Mouse (Mus musculus) neural tube, embryonic 12.5 days (tissue): ENCODE data around the gene Glipr1l2. TPM values are rescaled to one million over a fixed set of nuclear protein-coding genes. Genes with fewer than 3 reads are reported as not detected.

Source experiments
- ATAC-seq: fragments of 200-750 bp; cut with Nextera tagmentation; 2 replicates; pipeline ENCODE4 v1.8.0; 2017; ENCODE audit warnings: low read depth, mild to moderate bottlenecking, moderate TSS enrichment, moderate library complexity; ENCODE audit not compliant: low FRiP score
- H3K27ac ChIP-seq: fragments of 300-500 bp; sonication (generic); 2 replicates; pipeline ENCODE4 v1.5.1; 2016
- H3K27me3 ChIP-seq: fragments of 300-500 bp; sonication (generic); replicated peaks from 2 replicates; pipeline ENCODE4 v1.6.1; 2016; ENCODE audit warnings: mild to moderate bottlenecking
- H3K36me3 ChIP-seq: fragments of 300-500 bp; sonication (generic); 2 replicates; pipeline ENCODE4 v1.6.1; 2016; ENCODE audit warnings: mild to moderate bottlenecking
- H3K4me1 ChIP-seq: fragments of 300-500 bp; sonication (generic); 2 replicates; pipeline ENCODE4 v1.6.1; 2016
- H3K4me2 ChIP-seq: fragments of 300-500 bp; sonication (generic); replicated peaks from 2 replicates; pipeline ENCODE4 v1.6.1; 2016; ENCODE audit warnings: mild to moderate bottlenecking
- H3K4me3 ChIP-seq: fragments of 300-500 bp; sonication (generic); 2 replicates; pipeline ENCODE4 v1.5.1; 2016
- H3K9ac ChIP-seq: fragments of 300-500 bp; sonication (generic); 2 replicates; pipeline ENCODE4 v1.6.1; 2016; ENCODE audit warnings: mild to moderate bottlenecking
- H3K9me3 ChIP-seq: fragments of 300-500 bp; sonication (generic); 2 replicates; pipeline ENCODE4 v1.6.1; 2016; ENCODE audit warnings: mild to moderate bottlenecking
- WGBS: fragments of 180-500 bp; shearing (Covaris S2); methylation state at CpG from one replicate; pipeline ENCODE4 v1.1.7; 2016; 5-methylcytosine and 5-hydroxymethylcytosine counted together
- polyA plus RNA-seq: library from polyadenylated mRNA; unstranded; fragments of >200 nt; fragmentation: Nextera tagmentation; extraction: Ambion mirVana; gene quantifications from 2 replicates; pipeline ENCODE4 v1.2.1, GENCODE M21; 2016

Glipr1l2 gene
- polyA plus RNA-seq, 1 experiment from 2014 or later: not detected

DNA sequence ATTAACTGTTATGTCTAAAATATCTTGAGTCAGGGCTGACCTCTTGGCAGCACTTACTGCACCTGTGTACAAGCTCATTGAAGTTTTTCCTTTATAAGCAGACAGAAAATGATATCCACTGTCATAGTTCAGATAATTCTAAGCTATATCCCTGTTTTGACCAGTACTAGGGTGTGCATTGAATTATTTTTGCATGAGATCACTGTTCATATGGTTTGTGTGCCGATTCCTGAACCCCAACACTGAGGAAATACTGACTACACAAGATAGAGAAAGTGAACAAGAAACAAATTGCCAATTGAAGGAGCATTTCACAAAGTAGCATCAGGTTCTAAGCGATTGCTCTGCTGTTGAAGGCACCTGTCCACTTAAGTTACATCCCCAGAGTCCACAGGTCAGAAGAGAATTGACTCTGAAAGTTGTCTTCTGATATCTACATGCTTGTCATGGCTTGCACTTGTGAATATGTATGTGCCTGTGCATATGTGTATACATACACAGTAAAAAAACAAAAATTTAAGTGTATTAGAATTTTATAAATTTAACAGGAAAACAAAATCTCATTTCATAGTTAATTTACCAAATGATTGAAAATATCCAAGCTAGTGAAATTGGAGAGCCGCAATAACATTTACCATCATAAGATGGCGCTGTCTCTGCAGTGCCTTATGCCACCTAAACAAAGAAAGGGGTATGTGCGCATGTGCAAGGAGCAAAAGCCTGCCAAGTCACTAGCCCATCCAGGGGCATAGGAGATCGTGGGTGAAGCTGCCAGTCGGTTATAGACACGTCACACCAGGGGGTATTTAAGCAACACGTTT is 55.1 kb downstream of the Glipr1l2 start:
- WGBS: 18% methylated on average over 9 of the region's 9 CpGs
- Histone ChIP-seq H3K4me3 (peak overlapping the region; percentile 28; the same call in 1 of the 2 replicates), H3K27me3 (no peaks in the 10 kb centered on the region), H3K4me2 (peak overlapping the region; percentile 51), H3K9me3 (no peaks in the 10 kb centered on the region), H3K4me1 (no peaks in the 10 kb centered on the region), H3K36me3 (no peaks in the 10 kb centered on the region), H3K27ac (no peak overlapping the region), H3K9ac (no peak overlapping the region)
- ATAC-seq: peak; percentile 91

GRCm38 (mm10) chr10:112138871-112139430 is 55.8 kb downstream of the Glipr1l2 start:
- H3K9ac ChIP-seq: no peak overlapping the region
- no peaks in the 10 kb centered on the region for H3K27me3 ChIP-seq
- no peaks in the 10 kb centered on the region for H3K36me3 ChIP-seq
- H3K4me2 ChIP-seq: peak overlapping the region; percentile 51
- no peaks in the 10 kb centered on the region for H3K9me3 ChIP-seq
- H3K4me1 ChIP-seq: no peaks in the 10 kb centered on the region
- peak overlapping the region; percentile 28; the same call in 1 of the 2 replicates for H3K4me3 ChIP-seq
- no peak overlapping the region for H3K27ac ChIP-seq
- 44% methylated on average over 6 of the region's 6 CpGs for WGBS
- peak; percentile 52 for ATAC-seq

DNA sequence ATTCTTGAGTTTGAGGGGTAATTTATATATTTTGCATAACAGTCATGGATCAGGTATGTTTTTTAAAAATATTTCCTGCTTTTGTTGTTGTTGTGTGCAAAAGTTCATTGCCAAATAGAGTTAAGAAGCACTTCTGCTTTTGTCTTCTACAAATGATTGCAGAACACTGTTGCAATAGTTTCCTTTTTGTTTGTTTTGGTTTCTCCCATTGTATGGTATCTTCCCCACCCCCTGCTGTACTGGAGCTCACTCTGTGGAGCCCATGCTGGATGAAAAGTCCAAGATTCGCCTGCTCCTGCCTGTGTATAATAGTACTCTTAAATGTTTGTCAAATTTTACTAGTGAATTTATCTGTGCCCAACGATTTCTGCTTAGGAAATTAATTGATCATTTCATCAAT is 56.7 kb downstream of the Glipr1l2 start:
- Histone ChIP-seq H3K4me1 (no peaks in the 10 kb centered on the region), H3K9me3 (no peaks in the 10 kb centered on the region)
- 52% methylated on average over 2 of the region's 2 CpGs for WGBS

More for the DNA sequence above, 56.7 kb downstream of the Glipr1l2 start:
- Histone ChIP-seq H3K27ac (no peak overlapping the region), H3K27me3 (no peaks in the 10 kb centered on the region), H3K4me3 (no peak overlapping the region), H3K36me3 (no peaks in the 10 kb centered on the region), H3K9ac (no peak overlapping the region), H3K4me2 (no peak overlapping the region)
- no peak for ATAC-seq

Other genes starting within 250 kb of the Glipr1l2 start
- 51.5 and 53.1 TPM in 2 replicates for gene Krr1, start 110.7 kb upstream of the Glipr1l2 start, polyA plus RNA-seq
- gene Glipr1, start 80.7 kb upstream of the Glipr1l2 start, polyA plus RNA-seq: 0.46 and 0.76 TPM in 2 replicates
- gene Glipr1l1, start 23.2 kb upstream of the Glipr1l2 start, polyA plus RNA-seq: not detected in 2 replicates
- gene Glipr1l3, start 77.0 kb downstream of the Glipr1l2 start, polyA plus RNA-seq: 0.23 TPM in 1 of 2 replicates, not detected in the other
- 0.13 and 0.35 TPM in 2 replicates for gene Caps2, start 80.3 kb downstream of the Glipr1l2 start, polyA plus RNA-seq
- 1.9 and 2.2 TPM in 2 replicates for gene Kcnc2, start 187.8 kb downstream of the Glipr1l2 start, polyA plus RNA-seq